Mouse (Mus musculus): ENCODE data around the gene Arid1b.

The Arid1b gene

GRCm38 (mm10) chr17:5213441-5213840, 219.3 kb downstream of the Arid1b start:
- DNase-seq (ENCODE audit: low spot score), result no peak

GRCm38 (mm10) chr17:5215352-5215751, 221.2 kb downstream of the Arid1b start:
- no peak for DNase-seq (ENCODE audit: low spot score)

GRCm38 (mm10) chr17:5216965-5217546, 222.9 kb downstream of the Arid1b start:
- DNase-seq (ENCODE audit: low spot score), result no peak

DNA sequence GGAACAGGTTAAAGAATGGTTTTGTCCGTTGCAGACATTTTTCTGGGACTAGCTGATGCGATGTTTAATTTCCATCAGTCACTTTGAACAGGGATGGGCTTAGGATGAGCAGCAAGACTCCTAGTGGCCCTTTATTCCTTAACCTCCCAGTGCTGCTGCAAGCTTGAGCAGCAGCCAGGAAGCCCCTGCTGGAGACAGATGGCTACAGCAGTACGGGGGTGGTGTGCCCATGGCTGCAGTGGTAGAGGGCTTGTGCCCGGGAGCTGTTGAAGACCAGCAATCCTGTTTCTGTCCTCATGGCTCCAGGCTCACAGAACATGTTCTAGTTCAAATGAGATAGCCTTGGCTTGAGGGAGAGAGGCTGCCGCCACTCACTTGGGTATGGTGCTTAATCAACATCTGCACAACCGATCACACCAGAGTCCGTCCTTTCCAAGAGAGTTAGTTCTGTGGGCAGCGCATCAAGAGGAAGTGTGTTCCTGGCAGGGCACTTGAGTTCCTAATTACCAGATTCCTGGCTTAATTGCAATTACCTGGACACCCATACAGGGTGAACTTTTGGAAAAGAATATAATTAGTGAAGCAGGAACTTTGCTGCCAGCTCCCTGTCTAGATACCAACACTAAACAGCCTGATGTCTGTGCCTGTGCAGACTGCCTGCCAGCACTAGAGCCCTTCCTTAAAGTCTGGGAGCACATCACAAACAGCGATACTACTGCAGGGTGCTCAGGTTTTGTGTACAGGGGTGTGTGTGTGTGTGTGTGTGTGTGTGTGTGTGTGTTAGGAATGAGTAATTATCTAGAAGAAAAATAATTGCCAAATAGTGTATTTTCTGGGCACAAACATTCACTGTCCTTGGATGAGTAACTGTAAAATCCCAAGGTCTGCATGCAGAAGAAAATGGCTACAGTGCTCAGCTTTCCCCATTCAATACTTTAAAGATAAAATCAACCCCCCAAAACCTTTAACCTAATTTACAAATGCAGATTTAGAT, 224.0 kb downstream of the Arid1b start:
- no peak for DNase-seq (ENCODE audit: low spot score)

GRCm38 (mm10) chr17:5218955-5219557, 224.9 kb downstream of the Arid1b start:
- DNase-seq (ENCODE audit: low spot score), result no peak

- no peak for DNase-seq (ENCODE audit: low spot score)
These were observed 226.9 kb downstream of the Arid1b start for GRCm38 (mm10) chr17:5221041-5221440.

GRCm38 (mm10) chr17:5221558-5221957, 227.4 kb downstream of the Arid1b start:
- no peak for DNase-seq (ENCODE audit: low spot score)

DNA sequence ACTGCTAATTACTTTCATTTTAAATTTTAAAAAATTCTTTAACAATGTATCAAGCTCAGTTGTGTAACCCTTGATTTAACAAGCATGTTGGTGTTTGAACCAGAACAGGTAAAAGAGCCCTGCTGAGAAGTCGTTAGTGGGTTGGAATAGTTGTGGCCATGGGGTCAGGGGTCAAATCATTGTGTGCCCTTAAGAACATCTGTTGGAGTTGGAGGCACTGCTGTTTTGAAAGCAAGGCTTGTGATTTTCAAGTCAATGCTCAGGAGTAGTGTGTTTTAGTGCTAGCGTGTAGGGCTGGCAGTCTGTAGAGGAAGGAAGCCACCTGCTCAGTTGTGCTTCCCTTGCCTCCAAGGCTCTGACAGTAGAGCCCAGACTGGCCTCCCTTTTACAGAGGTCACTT, 228.7 kb downstream of the Arid1b start:
- no peak for DNase-seq (ENCODE audit: low spot score)

- DNase-seq (ENCODE audit: low spot score), result no peak
These were observed 230.8 kb downstream of the Arid1b start for GRCm38 (mm10) chr17:5224932-5225331.

DNA sequence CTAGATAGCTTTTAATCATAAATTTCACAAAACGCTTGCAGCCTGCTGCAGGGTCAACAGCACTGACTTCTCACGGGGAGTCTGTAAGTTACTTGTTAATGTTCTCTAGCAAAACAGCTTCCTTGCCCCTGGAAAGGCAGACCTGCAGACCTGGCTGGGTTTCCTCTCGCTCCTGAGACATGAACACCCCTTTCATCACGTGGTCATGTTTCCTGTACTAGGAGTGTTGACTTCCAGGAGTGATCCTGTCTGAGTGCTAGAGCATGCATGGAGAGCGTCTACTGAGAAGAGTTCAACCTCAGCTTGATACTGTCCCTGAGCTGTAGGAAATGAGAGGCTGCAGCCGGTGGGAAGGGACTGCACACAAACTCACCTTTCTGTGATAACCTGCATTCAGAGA, 233.0 kb downstream of the Arid1b start:
- no peak for DNase-seq (ENCODE audit: low spot score)

DNA sequence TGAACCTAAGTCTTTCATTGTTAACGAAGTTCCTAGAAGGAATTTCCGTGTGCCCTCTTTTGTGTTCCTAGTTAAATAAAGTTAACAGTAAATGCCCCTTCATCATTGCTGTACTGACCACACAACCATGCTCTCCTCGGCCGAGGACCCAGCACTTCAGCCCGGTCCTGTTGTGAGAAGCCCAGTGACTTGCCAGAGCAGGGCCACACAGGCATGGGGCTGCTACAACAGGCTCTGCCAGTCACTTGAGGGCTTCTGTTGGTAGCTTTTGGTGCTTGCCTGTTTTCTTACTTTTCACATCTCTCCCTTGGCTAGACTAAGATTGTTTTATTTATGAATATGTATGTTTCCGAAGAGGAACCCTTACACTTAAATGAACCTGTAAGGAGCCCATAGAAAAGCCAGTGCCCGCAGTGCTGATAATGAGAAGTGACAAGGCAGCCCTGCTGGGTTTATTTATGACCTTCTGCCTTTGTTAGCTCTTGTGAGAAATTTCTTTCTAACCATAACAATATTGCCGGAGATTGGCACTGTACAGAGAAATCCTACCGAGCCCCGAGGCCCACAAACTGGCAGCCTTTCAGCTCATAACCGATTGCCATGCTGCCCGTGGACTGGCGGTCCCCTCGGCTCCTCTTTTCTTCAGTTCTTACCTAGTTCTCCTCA, 234.0 kb downstream of the Arid1b start:
- DNase-seq (ENCODE audit: low spot score), result no peak

DNA sequence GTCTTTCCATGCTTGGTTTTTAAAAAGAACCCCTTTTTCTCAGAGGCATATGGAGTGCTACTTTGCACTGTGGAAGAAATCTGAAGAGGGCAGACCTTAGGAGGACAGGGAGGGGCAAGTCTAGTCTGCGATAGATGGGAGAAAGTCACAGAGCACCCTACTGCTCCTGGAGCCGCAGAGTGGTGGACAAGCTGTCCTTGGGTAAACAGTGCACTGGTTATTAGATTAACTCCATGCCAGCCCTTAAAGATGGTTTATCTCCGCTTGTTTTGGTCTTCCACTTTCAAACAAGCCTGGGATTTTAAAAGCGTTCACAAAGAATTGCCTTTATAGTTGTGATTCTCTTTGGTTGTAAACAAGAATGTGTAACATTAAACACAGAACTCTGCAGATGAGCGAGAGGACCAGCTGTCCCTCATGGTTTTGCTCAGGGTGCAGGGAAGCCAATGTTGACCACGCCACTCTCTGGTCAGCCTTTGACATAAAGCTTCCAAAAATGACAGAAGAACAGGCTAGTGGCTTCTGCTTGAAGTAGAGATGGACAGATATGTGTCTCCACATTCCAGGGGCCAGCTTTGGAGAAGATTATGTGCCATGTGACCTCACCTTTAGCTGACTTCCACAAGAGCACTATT, 234.6 kb downstream of the Arid1b start:
- no peak for DNase-seq (ENCODE audit: low spot score)

DNA sequence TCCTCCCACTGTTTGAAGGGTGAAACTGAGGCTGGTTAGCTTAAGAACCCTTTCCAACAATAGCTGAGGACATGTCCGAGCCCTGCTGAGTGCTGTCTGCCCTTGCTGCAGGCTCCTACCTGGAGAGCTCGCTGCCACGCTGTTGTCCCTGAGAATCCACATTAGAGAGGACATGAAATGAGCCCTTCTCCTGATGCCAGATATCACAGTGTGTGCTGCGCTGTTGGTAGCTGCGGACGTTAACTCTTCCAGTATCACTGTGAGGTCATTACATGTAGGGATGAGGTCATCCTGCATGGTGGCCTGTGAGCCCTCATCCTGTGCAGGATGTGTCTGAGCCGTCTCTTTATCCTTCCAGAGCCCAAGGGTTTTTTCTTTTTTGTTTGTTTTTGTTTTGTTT, 235.9 kb downstream of the Arid1b start:
- DNase-seq (ENCODE audit: low spot score), result no peak

DNA sequence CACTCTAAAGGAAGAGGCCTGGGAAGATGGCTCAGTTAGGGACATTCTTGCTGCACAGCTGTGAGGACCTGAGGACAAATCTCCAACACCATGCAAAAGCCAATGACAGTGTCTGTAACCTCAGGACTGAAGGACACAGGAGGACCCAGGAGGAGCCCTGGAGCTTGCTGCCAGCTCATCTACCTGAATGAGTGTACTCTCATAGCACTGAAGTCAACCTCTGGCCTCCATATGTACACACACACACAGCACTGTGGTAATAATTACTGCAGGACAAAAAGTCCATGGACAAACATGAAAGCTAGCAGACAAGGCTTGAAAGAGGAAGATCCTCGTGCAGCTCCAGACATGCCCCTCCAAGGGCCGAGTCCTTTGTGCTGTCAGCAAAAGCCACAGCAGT, 238.0 kb downstream of the Arid1b start:
- no peak for DNase-seq (ENCODE audit: low spot score)

GRCm38 (mm10) chr17:5233991-5234390, 239.9 kb downstream of the Arid1b start:
- DNase-seq (ENCODE audit: low spot score), result no peak

GRCm38 (mm10) chr17:5235057-5235456, 240.9 kb downstream of the Arid1b start:
- no peak for DNase-seq (ENCODE audit: low spot score)

DNA sequence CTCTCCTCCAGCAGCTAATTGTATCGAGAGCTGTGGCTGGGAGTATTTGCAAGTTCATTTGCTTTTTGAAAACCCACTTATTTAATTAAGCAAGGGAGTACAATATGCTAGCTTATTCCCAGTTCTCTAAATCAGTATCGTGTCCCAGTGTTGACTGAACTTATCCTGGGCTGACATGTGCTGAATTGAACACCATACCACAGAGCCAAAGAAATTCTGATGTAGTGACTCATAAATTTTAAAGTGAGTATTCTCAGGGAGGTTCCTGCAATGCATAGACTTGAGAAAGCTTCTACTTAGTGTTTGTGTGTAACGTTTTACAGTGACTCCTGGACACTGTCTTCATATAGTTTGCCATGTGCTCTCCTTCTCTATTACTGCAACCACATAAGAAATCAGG, 243.6 kb downstream of the Arid1b start:
- no peak for DNase-seq (ENCODE audit: low spot score)

- DNase-seq (ENCODE audit: low spot score), result peak; percentile 33
These were observed 244.5 kb downstream of the Arid1b start for GRCm38 (mm10) chr17:5238387-5239245.

- no peak for DNase-seq (ENCODE audit: low spot score)
These were observed 250.4 kb downstream of the Arid1b start for GRCm38 (mm10) chr17:5244526-5244925.

GRCm38 (mm10) chr17:5246688-5247087, 252.6 kb downstream of the Arid1b start:
- DNase-seq (ENCODE audit: low spot score), result no peak

DNA sequence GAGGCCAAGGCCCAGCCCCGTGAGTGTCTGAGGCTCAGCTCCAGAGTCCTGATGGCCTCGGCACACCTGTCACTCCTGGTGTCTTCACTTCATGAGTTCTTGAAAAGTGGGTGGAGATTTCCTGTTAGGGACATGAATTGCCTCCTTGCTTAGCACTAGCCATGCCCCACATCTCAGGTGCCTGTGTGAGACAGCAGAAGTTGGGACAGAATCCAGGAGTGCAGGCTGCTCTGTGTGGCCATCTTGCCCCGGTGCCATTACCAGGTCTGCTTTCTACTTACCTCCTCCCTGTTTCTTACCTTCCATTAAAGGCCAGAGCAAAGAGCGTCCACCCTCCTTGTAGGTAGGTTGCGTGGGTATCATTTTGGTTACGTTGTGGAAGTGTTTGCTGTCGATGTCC, 253.1 kb downstream of the Arid1b start:
- no peak for DNase-seq (ENCODE audit: low spot score)
